Mouse (Mus musculus): Measurements from ENCODE around the gene Lxn.

- no peak for TF ChIP-seq CTCF (conservative IDR thresholded peaks at IDR 0.05 in 1 of 2, IDR thresholded peaks at IDR 0.05 in 1 of 2; ENCODE audit: low read depth in 2 of 2, low read length in 2 of 2)
- TF ChIP-seq MAFK (IDR thresholded peaks at IDR 0.05; ENCODE audit: insufficient replicate concordance, low read length), result no peak
- TF ChIP-seq KAT2A (IDR thresholded peaks at IDR 0.05; ENCODE audit: insufficient replicate concordance, low read length), result no peak
- no peak for TF ChIP-seq POLR2A (IDR thresholded peaks at IDR 0.05; ENCODE audit: low read depth, low read length)
- no peak for TF ChIP-seq RCOR1 (conservative IDR thresholded peaks at IDR 0.05; ENCODE audit: low read depth, low read length)
- TF ChIP-seq CHD1 (IDR thresholded peaks at IDR 0.05; ENCODE audit: low read depth, low read length), result no peak
- TF ChIP-seq ETS1 (conservative IDR thresholded peaks at IDR 0.05; ENCODE audit: low read depth, low read length), result no peak
Measured at GRCm38 (mm10) chr3:67503878-67504277, 40.2 kb upstream of the Lxn start.
